Mouse (Mus musculus) midbrain, postnatal 0 days (tissue): Measurements from ENCODE around the gene Cox7a2l. TPM values are rescaled to one million over a fixed set of nuclear protein-coding genes. Genes with fewer than 3 reads are reported as not detected.

ENCODE experiments used
- ATAC-seq: fragments of 200-750 bp; cut with Nextera tagmentation; 2 replicates; pipeline ENCODE4 v1.8.0; 2017; ENCODE audit warnings: moderate number of reproducible peaks, mild to moderate bottlenecking, moderate TSS enrichment, moderate library complexity; ENCODE audit not compliant: low FRiP score
- DNase-seq: peaks from one replicate; pipeline ENCODE4 v3.0.0-alpha.2; 2015; ENCODE audit warnings: low spot score
- H3K27ac ChIP-seq: fragments of 300-500 bp; sonication (generic); 2 replicates; pipeline ENCODE4 v1.5.1; 2014; ENCODE audit warnings: low read depth, mild to moderate bottlenecking, low read length, mixed read lengths
- H3K27me3 ChIP-seq: fragments of 300-500 bp; sonication (generic); 2 replicates; pipeline ENCODE4 v1.6.1; 2014; ENCODE audit warnings: low read length, control low read depth, mixed read lengths; ENCODE audit not compliant: insufficient read depth
- H3K36me3 ChIP-seq: fragments of 300-500 bp; sonication (generic); 2 replicates; pipeline ENCODE4 v1.6.1; 2014; ENCODE audit warnings: low read length, control low read depth, mixed read lengths; ENCODE audit not compliant: insufficient read depth
- H3K4me1 ChIP-seq: fragments of 300-500 bp; sonication (generic); 2 replicates; pipeline ENCODE4 v1.6.1; 2014; ENCODE audit warnings: mild to moderate bottlenecking, control low read depth, antibody characterized with exemption, low read length, mixed read lengths; ENCODE audit not compliant: insufficient read depth
- H3K4me2 ChIP-seq: fragments of 300-500 bp; sonication (generic); 2 replicates; pipeline ENCODE4 v1.6.1; 2014; ENCODE audit warnings: low read depth, mild to moderate bottlenecking, low read length, mixed read lengths; ENCODE audit not compliant: poor library complexity, severe bottlenecking
- H3K4me3 ChIP-seq: fragments of 300-500 bp; sonication (generic); 2 replicates; pipeline ENCODE4 v1.5.1; 2014; ENCODE audit warnings: low read depth, mild to moderate bottlenecking, low read length, moderate library complexity
- H3K9ac ChIP-seq: fragments of 300-500 bp; sonication (generic); replicated peaks from 2 replicates; pipeline ENCODE4 v1.6.1; 2014; ENCODE audit warnings: mild to moderate bottlenecking, low read length, moderate library complexity, mixed read lengths; ENCODE audit not compliant: poor library complexity, severe bottlenecking
- H3K9me3 ChIP-seq: fragments of 300-500 bp; sonication (generic); 2 replicates; pipeline ENCODE4 v1.6.1; 2016; ENCODE audit warnings: low read length, control low read depth
- CTCF ChIP-seq: IDR thresholded peaks from 2 replicates; pipeline ENCODE4 v1.5.1; 2016; ENCODE audit warnings: antibody characterized with exemption, mild to moderate bottlenecking
- WGBS: fragments of 180-500 bp; shearing (Covaris S2); extraction: QIAGEN DNeasy Blood & Tissue Kit; methylation state at CpG from one replicate; pipeline ENCODE4 v1.1.7; 2014; 5-methylcytosine and 5-hydroxymethylcytosine counted together
- polyA plus RNA-seq: library from polyadenylated mRNA; unstranded; fragments of >200 nt; fragmentation: Nextera tagmentation; extraction: Ambion mirVana; gene quantifications from 2 replicates; pipeline ENCODE4 v1.2.1, GENCODE M21; 2015
- total RNA-seq: library from RNA; depleted of rRNA; stranded (reverse); fragments of >200 nt; gene quantifications from 2 replicates; pipeline ENCODE4 v1.2.3, GENCODE M21; 2014

Gene Cox7a2l
- total and polyA plus RNA-seq, 2 experiments from 2014 or later: 228 to 498 TPM

GRCm38 (mm10) chr17:83512130-83512529 lies 5.0 kb downstream of the Cox7a2l start:
- ATAC-seq (no peak), DNase-seq (no peak)
- no peak for TF ChIP-seq CTCF
- Histone ChIP-seq H3K4me3 (no peak overlapping the region), H3K9ac (no peak overlapping the region), H3K4me2 (no peak overlapping the region), H3K36me3 (no peaks in the 10 kb centered on the region), H3K9me3 (no peaks in the 10 kb centered on the region), H3K27me3 (no peaks in the 10 kb centered on the region), H3K4me1 (peaks cover 10% of the 10 kb centered on the region; the same call in 1 of the 2 replicates), H3K27ac (no peak overlapping the region)
- 96% methylated on average over 3 of the region's 3 CpGs for WGBS

GRCm38 (mm10) chr17:83503693-83504092 lies 13.4 kb downstream of the Cox7a2l start:
- H3K36me3 ChIP-seq: peaks cover 7% of the 10 kb centered on the region; the same call in 1 of the 2 replicates
- no peak for DNase-seq
- no peak overlapping the region for H3K9ac ChIP-seq
- no peak for TF ChIP-seq CTCF
- H3K27me3 ChIP-seq: no peaks in the 10 kb centered on the region
- 94% methylated on average over 2 of the region's 2 CpGs for WGBS
- no peak for ATAC-seq
- H3K9me3 ChIP-seq: no peaks in the 10 kb centered on the region
- no peaks in the 10 kb centered on the region for H3K4me1 ChIP-seq
- no peak overlapping the region for H3K27ac ChIP-seq
- no peak overlapping the region for H3K4me3 ChIP-seq
- H3K4me2 ChIP-seq: no peak overlapping the region

GRCm38 (mm10) chr17:83499692-83500091 lies 17.4 kb downstream of the Cox7a2l start:
- H3K4me2 ChIP-seq: no peak overlapping the region
- H3K9ac ChIP-seq: no peak overlapping the region
- no peak overlapping the region for H3K4me3 ChIP-seq
- DNase-seq: no peak
- ATAC-seq: no peak
- peaks cover 5% of the 10 kb centered on the region; the same call in 1 of the 2 replicates for H3K9me3 ChIP-seq
- no peak overlapping the region for H3K27ac ChIP-seq
- no peak for TF ChIP-seq CTCF
- no peaks in the 10 kb centered on the region for H3K27me3 ChIP-seq
- no peaks in the 10 kb centered on the region for H3K4me1 ChIP-seq
- peaks cover 16% of the 10 kb centered on the region for H3K36me3 ChIP-seq
- WGBS: 91% methylated on average over 4 of the region's 4 CpGs

DNA sequence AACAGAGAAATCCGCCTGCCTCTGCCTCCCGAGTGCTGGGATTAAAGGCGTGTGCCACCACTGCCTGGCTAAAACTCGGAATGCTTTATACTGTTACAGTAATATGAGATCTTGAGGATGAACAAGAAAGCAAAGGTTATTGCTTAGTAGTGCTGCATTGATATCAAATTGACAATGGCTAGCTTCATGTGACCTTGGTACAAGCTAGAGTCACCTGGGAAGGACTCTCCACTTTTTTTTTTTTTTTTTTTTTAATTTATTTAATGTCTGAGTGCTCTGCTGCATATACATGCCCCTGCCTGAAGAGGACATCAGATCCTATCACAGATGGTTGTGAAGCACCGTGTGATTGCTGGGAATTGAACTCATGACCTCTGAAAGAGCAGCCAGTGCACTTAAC lies 18.2 kb downstream of the Cox7a2l start:
- H3K4me3 ChIP-seq: no peak overlapping the region
- H3K4me2 ChIP-seq: no peak overlapping the region
- no peaks in the 10 kb centered on the region for H3K27me3 ChIP-seq
- no peaks in the 10 kb centered on the region for H3K4me1 ChIP-seq
- peaks cover 5% of the 10 kb centered on the region; the same call in 1 of the 2 replicates for H3K9me3 ChIP-seq
- 97% methylated on average over 5 of the region's 5 CpGs for WGBS
- H3K27ac ChIP-seq: no peak overlapping the region
- ATAC-seq (no peak), DNase-seq (no peak)
- H3K9ac ChIP-seq: no peak overlapping the region
- H3K36me3 ChIP-seq: peaks cover 16% of the 10 kb centered on the region
- TF ChIP-seq CTCF: no peak

- Histone ChIP-seq H3K9me3 (no peaks in the 10 kb centered on the region), H3K9ac (no peak overlapping the region), H3K27me3 (no peaks in the 10 kb centered on the region), H3K4me3 (no peak overlapping the region), H3K4me2 (no peak overlapping the region), H3K27ac (no peak overlapping the region), H3K4me1 (no peaks in the 10 kb centered on the region), H3K36me3 (no peaks in the 10 kb centered on the region)
- DNase-seq (no peak), ATAC-seq (no peak)
- 66% methylated on average over 3 of the region's 3 CpGs for WGBS
- TF ChIP-seq CTCF: no peak
Observed at GRCm38 (mm10) chr17:83487762-83488161, 29.4 kb downstream of the Cox7a2l start.

DNA sequence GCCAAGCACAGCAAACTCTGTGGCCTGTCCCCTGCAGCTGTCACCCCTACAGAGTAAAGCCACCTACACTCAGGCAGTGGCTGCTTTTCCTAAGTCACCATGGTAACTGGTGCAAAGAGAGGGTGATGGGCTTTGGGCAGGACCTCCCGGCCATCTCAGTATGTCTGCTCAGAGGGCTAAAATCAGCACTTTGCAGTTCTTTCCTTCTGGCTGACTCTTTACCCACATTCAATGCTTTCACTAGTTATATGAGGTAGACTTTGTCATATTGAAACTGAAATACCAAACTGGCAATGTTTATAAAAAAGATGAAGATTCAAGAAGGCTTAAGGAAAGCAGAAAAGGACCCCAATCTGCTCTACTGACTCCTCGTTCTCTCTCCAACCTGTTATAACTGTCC lies 33.3 kb downstream of the Cox7a2l start:
- H3K27ac ChIP-seq: no peak overlapping the region
- ATAC-seq (no peak), DNase-seq (no peak)
- no peaks in the 10 kb centered on the region for H3K27me3 ChIP-seq
- no peaks in the 10 kb centered on the region for H3K9me3 ChIP-seq
- TF ChIP-seq CTCF: no peak
- no peak overlapping the region for H3K9ac ChIP-seq
- 69% methylated on average over 2 of the region's 2 CpGs for WGBS
- H3K4me1 ChIP-seq: no peaks in the 10 kb centered on the region
- H3K4me2 ChIP-seq: no peak overlapping the region
- no peak overlapping the region for H3K4me3 ChIP-seq
- peaks cover 11% of the 10 kb centered on the region; the same call in 1 of the 2 replicates for H3K36me3 ChIP-seq
